21 mouse cellular contexts compared by ENCODE assay signal in the genomic region with DNA sequence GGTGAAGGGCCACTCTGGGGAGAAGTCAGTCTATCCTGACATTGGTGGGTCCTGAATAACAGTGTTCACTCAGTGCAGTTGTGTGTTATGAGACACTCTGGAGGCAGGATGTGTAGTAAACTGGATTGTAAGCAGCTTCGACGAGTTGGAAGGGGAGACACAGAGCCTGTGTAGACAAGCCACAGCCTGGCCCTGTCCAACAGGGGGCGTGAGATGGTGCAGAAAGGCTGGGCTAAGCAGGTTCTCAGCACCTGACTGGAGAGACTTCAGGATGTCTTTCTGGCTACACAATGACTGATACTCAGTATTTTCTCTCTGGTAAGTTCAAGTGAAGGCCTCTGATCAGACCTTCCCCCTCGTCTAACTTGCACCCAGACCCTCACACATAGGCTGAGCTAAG. TPM values are rescaled to one million over a fixed set of nuclear protein-coding genes. Genes with fewer than 3 reads are reported as not detected.
DNase-seq lines count a peak whose midpoint lies in the region; ATAC-seq and TF ChIP-seq lines count a peak whose summit lies in the region.
"Had no signal": no experiment of that assay in that cellular context is flagged by ENCODE, and none has a peak within 500 bp of the region (broad histone marks: within the 10 kb centered on the region; RNA-seq: fewer than 3 reads in every experiment).

No protein-coding gene starts in this region.

- H3K79me2 ChIP-seq in MEL (ENCODE audit: control insufficient read depth, insufficient read depth, low read length, poor library complexity), result no peaks in the 10 kb centered on the region

- 65% methylated on average over 4 of the region's 4 CpGs for WGBS in kidney, postnatal 0 days
- WGBS in lung, postnatal 0 days, result 45% methylated on average over 4 of the region's 4 CpGs

- ATAC-seq in kidney, postnatal 0 days (replicated peaks; ENCODE audit: low FRiP score, low read depth), result no peak
- ATAC-seq in lung, postnatal 0 days, result no peak
- ATAC-seq: forebrain, embryonic 14.5 days; hindbrain, postnatal 0 days; midbrain, embryonic 15.5 days had no signal

- H3K27me3 ChIP-seq in kidney, postnatal 0 days (ENCODE audit: insufficient read depth, low read length), result no peaks in the 10 kb centered on the region
- H3K27me3 ChIP-seq in lung, postnatal 0 days (replicated peaks; ENCODE audit: insufficient read depth, low read length), result no peaks in the 10 kb centered on the region
- H3K27me3 ChIP-seq in MEL (ENCODE audit: control insufficient read depth in 1 of 2, insufficient read depth in 2 of 2, low read length in 2 of 2), result peaks cover 0 to 2% of the 10 kb centered on the region in 2 experiments; a peak in 3 of 4 replicates
- H3K27me3 ChIP-seq: kidney, embryonic 15.5 days; limb, embryonic 15.5 days; midbrain, embryonic 15.5 days had no signal

- H3K4me2 ChIP-seq in kidney, postnatal 0 days (ENCODE audit: low read length), result no peak overlapping the region
- no peak overlapping the region for H3K4me2 ChIP-seq in lung, postnatal 0 days (replicated peaks; ENCODE audit: low read depth, low read length)
- H3K4me2 ChIP-seq: heart, embryonic 11.5 days; kidney, embryonic 15.5 days; limb, embryonic 15.5 days; midbrain, embryonic 15.5 days had no signal

- DNase-seq in kidney, postnatal 0 days (ENCODE audit: low spot score), result no peak
- DNase-seq in kidney, adult 9 months, result no peak
- no peak for DNase-seq in lung, postnatal 0 days (ENCODE audit: low spot score)
- DNase-seq in lung, postnatal 4 days, result no peak
- DNase-seq in A20 (ENCODE audit: low read depth, low spot score), result peak; percentile 22
- peak; percentile 23 for DNase-seq in MEL (ENCODE audit: low read depth, low spot score)
- no peak for DNase-seq in adrenal gland, adult (ENCODE audit: inconsistent age in 2 of 2, low spot score in 1 of 2)
- DNase-seq in cerebellum, postnatal 10 days, result no peak
- DNase-seq: adrenal gland, postnatal 14 days; cerebellum, adult 9-10 months; heart, postnatal 36 days; spleen, adult 18-20 months had no signal

- no peak overlapping the region for H3K27ac ChIP-seq in kidney, postnatal 0 days
- H3K27ac ChIP-seq in lung, postnatal 0 days (ENCODE audit: low read length), result no peak overlapping the region
- H3K27ac ChIP-seq in MEL (ENCODE audit: control insufficient read depth, low read depth, low read length), result no peak overlapping the region
- H3K27ac ChIP-seq: hindbrain, postnatal 0 days; kidney, embryonic 15.5 days; limb, embryonic 15.5 days; macrophage; midbrain, embryonic 15.5 days had no signal

- H3K36me3 ChIP-seq in kidney, postnatal 0 days (ENCODE audit: insufficient read depth, low read length), result no peaks in the 10 kb centered on the region
- H3K36me3 ChIP-seq in lung, postnatal 0 days (ENCODE audit: insufficient read depth, low read length), result no peaks in the 10 kb centered on the region
- no peaks in the 10 kb centered on the region for H3K36me3 ChIP-seq in MEL (ENCODE audit: control insufficient read depth in 1 of 2, insufficient read depth in 2 of 2, low read length in 2 of 2)
- H3K36me3 ChIP-seq: kidney, embryonic 15.5 days; limb, embryonic 15.5 days; midbrain, embryonic 15.5 days had no signal

- H3K4me1 ChIP-seq in kidney, postnatal 0 days (replicated peaks; ENCODE audit: insufficient read depth, low read length), result 0 out of 2 replicates have a peak, but pooled peaks cover 4% of the 10 kb centered on the region
- peaks cover 3% of the 10 kb centered on the region; the same call in 1 of the 2 replicates for H3K4me1 ChIP-seq in lung, postnatal 0 days (ENCODE audit: insufficient read depth, low read depth, low read length)
- H3K4me1 ChIP-seq in MEL (ENCODE audit: control insufficient read depth in 1 of 2, insufficient read depth in 2 of 2, low read length in 2 of 2), result no peaks in the 10 kb centered on the region

- TF ChIP-seq EP300 in lung, postnatal 0 days (IDR thresholded peaks at IDR 0.05), result no peak
- TF ChIP-seq EP300 in MEL (IDR thresholded peaks at IDR 0.05; ENCODE audit: low read depth in 1 of 2, low read length in 2 of 2), result no peak

- no peaks in the 10 kb centered on the region for H3K9me3 ChIP-seq in kidney, postnatal 0 days (replicated peaks; ENCODE audit: low read length)
- H3K9me3 ChIP-seq in lung, postnatal 0 days (ENCODE audit: low read length), result no peaks in the 10 kb centered on the region
- H3K9me3 ChIP-seq in MEL (replicated peaks; ENCODE audit: insufficient read depth, low read length), result no peaks in the 10 kb centered on the region
- H3K9me3 ChIP-seq: kidney, embryonic 15.5 days; limb, embryonic 15.5 days; midbrain, embryonic 15.5 days had no signal

- TF ChIP-seq RAD21 in MEL (IDR thresholded peaks at IDR 0.05; ENCODE audit: low read depth, low read length), result no peak; the same call in 1 of the 2 replicates

- no peak overlapping the region for H3K4me3 ChIP-seq in kidney, postnatal 0 days (replicated peaks; ENCODE audit: low read depth, low read length)
- no peak overlapping the region for H3K4me3 ChIP-seq in lung, postnatal 0 days (ENCODE audit: low read depth, low read length)
- H3K4me3 ChIP-seq in MEL (ENCODE audit: control insufficient read depth in 1 of 2, insufficient read depth in 1 of 2, low read depth in 2 of 2, low read length in 2 of 2), result no peak overlapping the region
- H3K4me3 ChIP-seq: kidney, embryonic 15.5 days; limb, embryonic 15.5 days; midbrain, embryonic 15.5 days had no signal

- TF ChIP-seq POLR2A in MEL (IDR thresholded peaks at IDR 0.05; ENCODE audit: control insufficient read depth in 1 of 2, insufficient read depth in 1 of 2, low read depth in 1 of 2, low read length in 2 of 2, poor library complexity in 1 of 2), result no peak

- no peak overlapping the region for H3K9ac ChIP-seq in kidney, postnatal 0 days (ENCODE audit: low read depth, low read length)
- H3K9ac ChIP-seq in lung, postnatal 0 days (replicated peaks; ENCODE audit: low read depth), result no peak overlapping the region
- H3K9ac ChIP-seq in MEL (ENCODE audit: control insufficient read depth, low read depth, low read length, poor library complexity, severe bottlenecking), result no peak overlapping the region
- H3K9ac ChIP-seq: kidney, embryonic 15.5 days; limb, embryonic 15.5 days; midbrain, embryonic 15.5 days had no signal

- peak; percentile 29; the same call in 1 of the 2 replicates for TF ChIP-seq CTCF in kidney, postnatal 0 days (IDR thresholded peaks at IDR 0.05; ENCODE audit: low read depth)
- TF ChIP-seq CTCF in lung, postnatal 0 days (IDR thresholded peaks at IDR 0.05), result peak; percentile 40
- TF ChIP-seq CTCF in MEL (IDR thresholded peaks at IDR 0.05 in 2 of 3, conservative IDR thresholded peaks at IDR 0.05 in 1 of 3; ENCODE audit: control insufficient read depth in 1 of 3, insufficient read depth in 1 of 3, low read depth in 2 of 3, low read length in 3 of 3, poor library complexity in 1 of 3, severe bottlenecking in 1 of 3), result peak; percentile 37 to 51 (median 42)

TF ChIP-seq in MEL, 35 proteins besides CTCF, POLR2A, EP300 and RAD21:
- TF ChIP-seq ZC3H11A (IDR thresholded peaks at IDR 0.05; ENCODE audit: low read depth, low read length) (no peak), BHLHE40 (IDR thresholded peaks at IDR 0.05; ENCODE audit: borderline replicate concordance, low read depth, low read length) (no peak), UBTF (IDR thresholded peaks at IDR 0.05; ENCODE audit: borderline replicate concordance, insufficient read depth, low read depth, low read length) (no peak), CHD2 (IDR thresholded peaks at IDR 0.05; ENCODE audit: low read length) (no peak), SMC3 (IDR thresholded peaks at IDR 0.05; ENCODE audit: low read depth, low read length) (peak; percentile 55), CHD1 (IDR thresholded peaks at IDR 0.05; ENCODE audit: low read depth, low read length) (no peak), ZKSCAN1 (IDR thresholded peaks at IDR 0.05; ENCODE audit: low read depth, low read length) (no peak)

RNA-seq across cellular contexts. Expression of gene Gstm6, which starts 2.2 kb away (rescaled TPM):
- 8.5 and 8.8 TPM in 2 replicates for polyA plus RNA-seq in kidney, postnatal 0 days (2015; fragmentation: Nextera tagmentation; extraction: Ambion mirVana)
- 3.6 and 4.1 TPM in 2 replicates for polyA plus RNA-seq in lung, postnatal 0 days (2015; fragmentation: Nextera tagmentation; extraction: Ambion mirVana)
- total RNA-seq in MEL (2012; rRNA removed), result not detected in 2 replicates
- polyA plus RNA-seq in MEL (2012; ENCODE audit: insufficient read depth in 1 of 2, insufficient read length in 2 of 2, low read depth in 1 of 2, low replicate concordance in 2 of 2, missing spikeins in 1 of 2), result under 1 TPM in 1 of 2 experiments, not detected in 1; 0.13 TPM
- polyA plus RNA-seq: macrophage had no signal

RNA-seq across cellular contexts. Expression of gene Gstm7, which starts 14.1 kb away (rescaled TPM):
- 17.7 and 18.3 TPM in 2 replicates for polyA plus RNA-seq in kidney, postnatal 0 days (2015; fragmentation: Nextera tagmentation; extraction: Ambion mirVana)
- 5.6 and 6.5 TPM in 2 replicates for polyA plus RNA-seq in lung, postnatal 0 days (2015; fragmentation: Nextera tagmentation; extraction: Ambion mirVana)
- 0.10 TPM in 1 of 2 replicates, not detected in the other for total RNA-seq in MEL (2012; rRNA removed)
- under 1 TPM in 1 of 2 experiments, not detected in 1; 0.24 TPM for polyA plus RNA-seq in MEL (2012; ENCODE audit: insufficient read depth in 1 of 2, insufficient read length in 2 of 2, low read depth in 1 of 2, low replicate concordance in 2 of 2, missing spikeins in 1 of 2)

RNA-seq across cellular contexts. Expression of gene Gstm3, which starts 23.4 kb away (rescaled TPM):
- 0.14 and 0.17 TPM in 2 replicates for polyA plus RNA-seq in kidney, postnatal 0 days (2015; fragmentation: Nextera tagmentation; extraction: Ambion mirVana)
- polyA plus RNA-seq in lung, postnatal 0 days (2015; fragmentation: Nextera tagmentation; extraction: Ambion mirVana), result 0.27 and 0.40 TPM in 2 replicates
- total RNA-seq in MEL (2012; rRNA removed), result not detected in 2 replicates
- polyA plus RNA-seq in MEL (2012; ENCODE audit: insufficient read depth in 1 of 2, insufficient read length in 2 of 2, low read depth in 1 of 2, low replicate concordance in 2 of 2, missing spikeins in 1 of 2), result under 1 TPM in 1 of 2 experiments, not detected in 1; 0.06 TPM
- total RNA-seq: gastrocnemius, adult 8-10 months; heart, postnatal 36 days; hindbrain, postnatal 0 days; left cerebral cortex, postnatal 10 days had no signal
- polyA plus RNA-seq: forebrain, embryonic 14.5 days; limb, embryonic 15.5 days; macrophage had no signal

RNA-seq across cellular contexts. Expression of gene Gstm2, which starts 40.5 kb away (rescaled TPM):
- polyA plus RNA-seq in kidney, postnatal 0 days (2015; fragmentation: Nextera tagmentation; extraction: Ambion mirVana), result 148 and 155 TPM in 2 replicates
- polyA plus RNA-seq in lung, postnatal 0 days (2015; fragmentation: Nextera tagmentation; extraction: Ambion mirVana), result 129 and 132 TPM in 2 replicates
- not detected in 2 replicates for total RNA-seq in MEL (2012; rRNA removed)
- polyA plus RNA-seq in MEL (2012; ENCODE audit: insufficient read depth in 1 of 2, insufficient read length in 2 of 2, low read depth in 1 of 2, low replicate concordance in 2 of 2, missing spikeins in 1 of 2), result not detected

RNA-seq across cellular contexts. Expression of gene Gstm5, which starts 50.1 kb away (rescaled TPM):
- polyA plus RNA-seq in kidney, postnatal 0 days (2015; fragmentation: Nextera tagmentation; extraction: Ambion mirVana), result 246 and 258 TPM in 2 replicates
- 47.2 and 50.4 TPM in 2 replicates for polyA plus RNA-seq in lung, postnatal 0 days (2015; fragmentation: Nextera tagmentation; extraction: Ambion mirVana)
- total RNA-seq in MEL (2012; rRNA removed), result 115 and 134 TPM in 2 replicates
- 100 to 1,000 TPM in 1 of 2 experiments, not detected in 1; 164 TPM for polyA plus RNA-seq in MEL (2012; ENCODE audit: insufficient read depth in 1 of 2, insufficient read length in 2 of 2, low read depth in 1 of 2, low replicate concordance in 2 of 2, missing spikeins in 1 of 2)

Comparison
In these comparisons a context has a peak if more than half of its experiments do, and no peak if none do; other contexts are left out.
1. DNase-seq: peak in A20 (single experiment) and MEL (single experiment); none in kidney, postnatal 0 days (single experiment), kidney, adult 9 months (single experiment), lung, postnatal 0 days (single experiment), lung, postnatal 4 days (0 of 2), adrenal gland, adult (0 of 2) and cerebellum, postnatal 10 days (0 of 2).
2. Peak in every context shown above with its lines, with median percentiles within 50 percentile points of each other: CTCF ChIP-seq.